Mouse (Mus musculus): ENCODE measurements at regions not wholly inside any gene's neighbourhood (a gene's known extent, or its start where the extent isn't known, plus 50 kb on each side); places are given as distances from the start of the nearest gene placed in this dataset.

- no peaks in the 10 kb centered on the region for H3K4me1 ChIP-seq (replicated peaks; ENCODE audit: control insufficient read depth, insufficient read depth)
- ATAC-seq (ENCODE audit: low FRiP score, low TSS enrichment): no peak
- no peaks in the 10 kb centered on the region for H3K27me3 ChIP-seq (ENCODE audit: control insufficient read depth, insufficient read depth, low read length)
- DNase-seq (ENCODE audit: low spot score): no peak
- no peaks in the 10 kb centered on the region for H3K9me3 ChIP-seq (ENCODE audit: control insufficient read depth, low read length)
- 77% methylated on average over 4 of the region's 4 CpGs for WGBS
- H3K4me3 ChIP-seq (ENCODE audit: low read depth, low read length): no peak overlapping the region
- no peak overlapping the region for H3K4me2 ChIP-seq (replicated peaks; ENCODE audit: low read depth)
- no peaks in the 10 kb centered on the region for H3K36me3 ChIP-seq (ENCODE audit: control insufficient read depth, insufficient read depth, low read length)
- TF ChIP-seq CTCF (IDR thresholded peaks at IDR 0.05; ENCODE audit: low read depth) (no peak), EP300 (optimal IDR thresholded peaks at IDR 0.05) (no peak)
- no peak overlapping the region for H3K9ac ChIP-seq (ENCODE audit: low read length)
- no peak overlapping the region for H3K27ac ChIP-seq (replicated peaks)
Observed at GRCm38 (mm10) chr2:33939836-33940235, 52.1 kb upstream of the Mvb12b start.
